Mouse (Mus musculus) lung, adult 18-20 months (tissue): ENCODE data around the gene Dydc2.
A peak's percentile ranks its signal among the peaks of the same experiment; 100 is the strongest.

Experiments used
- DNase-seq, 2 experiments: peaks; one replicate each; pipeline ENCODE4 v3.0.0; 2022; ENCODE audit warnings: mixed read lengths in 2 of 2

The Dydc2 gene

DNA sequence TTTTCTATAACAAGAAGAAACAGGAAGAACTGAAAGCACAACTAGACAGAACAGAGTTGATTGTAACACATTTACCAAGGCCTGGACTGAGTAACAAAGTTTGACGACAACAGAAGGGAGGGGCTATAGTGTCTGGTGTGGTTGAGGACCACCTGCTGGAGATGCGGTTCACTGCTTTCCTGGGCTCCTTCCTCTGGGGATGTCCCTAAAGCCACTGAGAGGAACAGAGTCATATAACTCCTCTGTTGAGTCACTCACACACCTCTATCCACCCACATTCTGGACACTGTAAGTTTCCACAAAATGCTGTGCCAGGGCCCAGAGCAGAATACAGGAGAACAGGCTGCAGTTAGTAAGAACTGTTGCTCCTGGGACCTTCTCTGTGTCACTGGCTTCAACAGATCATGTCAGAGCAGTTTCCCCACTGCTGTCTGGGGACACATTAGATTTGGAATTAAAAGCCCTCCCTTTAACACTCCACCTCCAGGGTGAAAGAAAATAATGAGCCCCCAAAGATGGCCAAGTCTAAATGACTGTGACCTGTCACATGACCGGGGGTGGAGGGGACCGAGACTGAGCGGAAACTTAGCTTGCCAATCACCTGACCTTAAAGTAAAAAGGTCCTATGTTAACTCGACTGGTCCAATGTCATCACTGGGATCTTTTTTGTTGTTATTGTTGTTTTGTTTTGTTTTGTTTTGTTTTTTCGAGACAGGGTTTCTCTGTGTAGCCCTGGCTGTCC is 68.9 kb downstream of the Dydc2 start:
- DNase-seq: peak in 1 of 2 experiments; percentile 23
